Mouse (Mus musculus): ENCODE data around the gene Wipf1.
"Not testable (repeated sequence)": the region's sequence is repeated elsewhere in the genome, so short reads cannot be mapped to it uniquely, and the experiment has no call there.

Gene Wipf1

GRCm38 (mm10) chr2:73529356-73530330 is at the start of gene Wipf1:
Gene Wipf1 (minus strand): TSS chr2:73529734.
- DNase-seq (ENCODE audit: low spot score), result no peak

- DNase-seq (ENCODE audit: low spot score), result no peak
These were observed 49.6 kb upstream of the Wipf1 start for GRCm38 (mm10) chr2:73579168-73579567.

DNA sequence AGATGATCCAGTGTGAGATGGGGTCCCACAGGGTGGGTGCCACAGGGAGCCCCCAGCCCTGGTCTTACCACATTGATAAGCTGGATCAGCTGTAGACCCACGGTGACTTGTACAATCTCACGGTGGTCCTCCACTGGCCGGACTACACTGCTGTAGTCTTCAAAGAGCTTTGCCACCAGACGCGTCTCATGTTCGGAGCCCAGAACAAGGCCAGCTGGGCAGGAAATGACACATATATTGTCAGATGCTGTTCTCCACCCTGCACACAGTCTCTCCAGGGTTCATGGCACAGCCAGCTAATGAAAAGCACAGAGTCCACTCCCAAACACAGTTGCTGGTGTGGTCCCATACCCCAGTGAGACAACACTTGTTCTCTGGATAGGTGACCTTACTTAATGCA is 44.9 kb upstream of the Wipf1 start:
- no peak for DNase-seq (ENCODE audit: low spot score)

- DNase-seq (ENCODE audit: low spot score), result no peak
These were observed 44.0 kb upstream of the Wipf1 start for GRCm38 (mm10) chr2:73573556-73573955.

GRCm38 (mm10) chr2:73572539-73573372 is 43.2 kb upstream of the Wipf1 start:
- peak; percentile 85 for DNase-seq (ENCODE audit: low spot score)

DNA sequence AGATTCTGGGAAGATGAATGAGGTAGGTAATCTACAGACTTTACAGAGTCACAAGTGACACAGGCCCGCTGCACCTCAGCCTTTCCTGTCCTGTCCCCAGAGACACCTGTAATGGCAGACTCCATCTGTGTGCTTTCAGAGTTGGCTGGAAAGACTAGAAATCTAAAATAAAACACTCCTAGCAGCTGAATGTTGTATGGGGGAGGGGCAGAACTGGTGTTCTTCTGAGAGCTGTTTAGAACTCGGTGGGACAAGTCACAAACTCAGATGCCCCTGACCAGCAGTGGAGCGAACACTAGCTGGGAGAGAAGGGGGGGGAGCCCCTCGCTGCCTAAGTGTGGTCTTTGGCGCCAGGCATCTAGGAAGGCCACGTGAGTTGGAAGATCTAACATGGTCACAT is 42.4 kb upstream of the Wipf1 start:
- no peak for DNase-seq (ENCODE audit: low spot score)

DNA sequence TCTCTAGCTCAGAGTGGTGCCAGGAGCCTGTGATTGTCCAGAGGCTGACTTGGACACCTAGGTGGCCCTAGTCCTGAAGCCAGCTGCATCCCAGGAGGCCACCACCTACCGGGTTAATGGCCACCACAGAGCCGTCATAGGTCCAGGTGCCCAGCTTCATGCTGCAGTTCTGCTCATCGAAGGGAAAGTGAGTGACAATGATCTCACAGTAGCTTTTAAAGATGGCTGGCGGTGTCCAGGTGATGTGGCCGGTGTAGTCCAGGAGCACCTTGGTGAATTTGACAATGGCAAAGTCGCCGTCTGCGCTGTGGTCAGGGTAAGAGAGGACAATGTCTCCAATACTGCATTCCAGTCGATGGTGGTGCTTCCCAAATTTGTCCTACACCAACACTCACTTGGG is 41.8 kb upstream of the Wipf1 start:
- DNase-seq (ENCODE audit: low spot score), result no peak

- peak; percentile 66 for DNase-seq (ENCODE audit: low spot score)
These were observed 37.6 kb upstream of the Wipf1 start for GRCm38 (mm10) chr2:73566989-73567605.

DNA sequence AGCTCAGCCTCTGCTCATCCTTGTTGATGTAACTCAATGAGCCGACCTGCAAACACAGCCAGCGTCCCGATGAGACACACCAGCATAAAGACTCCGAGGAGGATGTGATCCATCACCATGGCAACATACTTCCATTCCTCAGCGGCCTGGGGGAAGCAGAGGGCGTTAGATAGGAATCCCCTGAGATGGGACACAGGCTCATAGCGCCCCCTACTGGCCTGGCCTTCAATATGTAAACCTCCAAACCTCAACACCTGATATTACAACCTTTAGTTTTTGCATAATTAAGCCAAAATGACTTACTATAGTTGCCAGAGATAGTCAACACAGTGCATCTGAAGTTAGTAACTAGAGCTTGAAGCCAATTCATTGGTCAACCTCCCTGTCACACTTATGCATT is 36.6 kb upstream of the Wipf1 start:
- DNase-seq (ENCODE audit: low spot score), result no peak

- no peak for DNase-seq (ENCODE audit: low spot score)
These were observed 34.2 kb upstream of the Wipf1 start for GRCm38 (mm10) chr2:73563690-73564089.

DNA sequence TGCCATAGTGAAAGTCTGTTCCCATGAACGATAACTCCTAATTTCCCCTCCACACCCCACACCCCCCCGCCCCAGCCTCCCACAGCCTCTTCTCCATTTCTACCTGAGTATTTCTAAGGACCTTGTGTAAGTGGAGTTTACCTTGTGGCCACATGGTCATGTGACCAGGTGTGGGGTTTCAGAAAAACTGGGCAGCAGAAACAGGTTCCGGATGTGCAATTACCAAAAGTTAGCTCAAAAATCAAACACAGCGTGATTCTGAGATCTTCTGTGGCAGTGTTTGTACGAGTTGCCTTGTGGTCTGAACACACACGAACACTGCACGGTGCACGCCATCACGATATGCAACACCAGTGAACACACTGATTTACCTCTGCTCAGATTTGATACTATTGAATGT is 33.1 kb upstream of the Wipf1 start:
- no peak for DNase-seq (ENCODE audit: low spot score)

DNA sequence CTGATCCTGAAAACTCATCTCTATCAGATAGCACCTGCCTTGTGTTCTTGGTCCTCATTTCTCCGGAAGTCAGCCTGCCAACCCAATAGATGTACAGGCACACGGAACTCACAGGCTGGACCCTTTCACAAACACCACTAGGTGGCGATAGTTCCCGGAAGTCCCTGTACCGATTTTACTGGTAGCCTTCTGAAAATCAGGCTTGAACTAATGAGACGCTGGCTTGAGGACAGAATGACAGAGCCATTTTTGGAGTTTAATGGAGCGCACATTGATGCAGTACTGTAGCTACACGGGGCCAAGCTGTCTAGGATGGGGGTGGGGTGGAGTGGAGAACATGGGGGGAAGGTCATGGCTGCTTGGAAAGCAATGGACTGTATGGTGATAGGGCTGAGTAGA is 32.1 kb upstream of the Wipf1 start:
- no peak for DNase-seq (ENCODE audit: low spot score)

DNA sequence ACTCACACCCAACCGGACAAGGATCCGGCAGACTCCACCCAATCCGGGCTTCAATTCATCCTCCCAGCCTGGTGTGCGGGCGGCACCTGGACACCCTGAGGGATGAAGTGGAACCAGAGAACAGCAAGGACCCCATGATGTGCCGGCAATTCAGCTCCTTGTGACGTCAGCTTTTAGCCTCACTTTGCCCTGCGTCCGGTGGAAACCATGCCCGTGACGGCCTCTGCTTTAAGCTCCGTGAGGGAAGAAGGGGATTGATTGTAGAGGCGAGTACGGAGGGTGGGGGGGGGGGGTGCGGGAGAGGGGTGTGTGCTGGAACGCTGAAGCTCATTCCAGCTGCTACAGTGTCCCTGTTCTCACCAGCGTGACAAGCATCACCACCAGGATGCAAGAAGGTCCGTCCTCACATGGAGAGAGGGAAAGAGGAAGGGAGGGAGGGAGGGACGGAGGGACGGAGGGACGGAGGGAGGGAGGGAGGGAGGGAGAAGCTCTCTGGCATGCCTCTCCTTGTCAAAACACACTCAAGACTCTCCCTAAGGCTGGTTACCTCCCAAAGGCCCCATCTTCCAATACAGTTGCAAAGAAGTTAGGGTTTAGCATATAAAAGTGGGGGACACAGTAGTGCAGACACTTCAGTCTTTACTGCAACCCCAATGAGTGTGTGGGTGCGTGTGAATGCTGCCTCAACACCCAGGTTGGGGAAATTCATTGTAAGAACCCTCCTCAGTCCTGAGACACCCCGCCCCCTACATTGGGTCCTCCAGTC is 31.5 kb upstream of the Wipf1 start:
- DNase-seq (ENCODE audit: low spot score), result no peak

DNA sequence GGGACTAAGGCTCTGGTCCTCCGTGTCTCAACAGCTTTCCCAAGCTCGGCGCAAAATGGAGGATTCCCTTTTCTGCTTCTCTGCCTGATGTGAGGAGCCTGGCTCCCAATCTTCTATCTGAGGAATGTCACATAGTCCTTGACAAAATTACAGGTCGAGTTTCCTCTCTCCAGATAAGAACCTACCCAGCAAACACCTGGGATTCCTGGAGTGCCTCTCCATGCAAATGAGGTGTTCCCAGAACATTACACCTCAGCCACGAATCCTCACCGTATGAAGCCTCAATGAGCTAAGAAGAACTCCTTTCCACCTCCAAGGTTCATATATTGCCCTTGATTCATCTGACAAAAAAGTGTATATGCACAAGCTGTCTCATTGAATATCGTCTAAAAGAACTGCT is 30.9 kb upstream of the Wipf1 start:
- DNase-seq (ENCODE audit: low spot score), result no peak

GRCm38 (mm10) chr2:73557956-73558355 is 28.4 kb upstream of the Wipf1 start:
- DNase-seq (ENCODE audit: low spot score), result no peak

GRCm38 (mm10) chr2:73557061-73557460 is 27.5 kb upstream of the Wipf1 start:
- DNase-seq (ENCODE audit: low spot score), result not testable (repeated sequence)

DNA sequence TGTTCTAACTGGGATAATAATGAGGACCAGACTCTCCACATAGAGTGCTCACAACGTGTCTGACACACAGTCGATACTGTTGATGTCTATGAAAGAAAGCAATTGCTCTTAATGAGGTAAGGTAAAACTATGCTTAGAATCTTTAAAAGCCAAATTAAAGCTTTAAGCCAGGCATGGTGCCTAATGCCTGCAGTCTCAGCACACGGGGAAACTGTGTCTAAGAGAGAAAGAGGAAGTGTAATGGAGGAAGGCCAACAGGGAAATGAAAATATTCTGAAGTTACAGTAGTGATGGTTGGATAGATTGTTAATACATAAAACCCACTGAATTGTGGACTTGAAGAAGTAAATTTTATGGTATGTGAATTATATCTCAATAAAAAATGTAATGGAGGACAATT is 24.9 kb upstream of the Wipf1 start:
- DNase-seq (ENCODE audit: low spot score), result no peak

DNA sequence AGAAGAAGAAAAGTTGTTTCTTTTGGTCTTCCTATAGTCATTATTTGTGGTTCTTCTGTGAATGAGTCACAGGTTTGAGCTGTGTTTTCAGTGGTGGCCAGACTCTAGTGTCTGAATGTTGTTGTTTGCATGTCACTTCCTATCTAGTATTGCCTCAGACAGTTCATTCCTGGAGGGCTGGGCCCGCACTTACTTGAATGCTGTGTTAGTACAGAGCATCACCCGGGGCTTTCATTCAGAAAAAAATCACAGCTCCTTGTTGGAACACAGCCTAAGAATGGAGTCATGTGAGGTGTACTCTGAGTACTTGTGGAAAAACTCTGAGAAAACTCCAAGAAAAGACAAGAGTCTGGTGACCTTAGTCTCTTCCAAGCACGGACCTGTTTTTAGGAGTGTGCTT is 23.4 kb upstream of the Wipf1 start:
- no peak for DNase-seq (ENCODE audit: low spot score)

DNA sequence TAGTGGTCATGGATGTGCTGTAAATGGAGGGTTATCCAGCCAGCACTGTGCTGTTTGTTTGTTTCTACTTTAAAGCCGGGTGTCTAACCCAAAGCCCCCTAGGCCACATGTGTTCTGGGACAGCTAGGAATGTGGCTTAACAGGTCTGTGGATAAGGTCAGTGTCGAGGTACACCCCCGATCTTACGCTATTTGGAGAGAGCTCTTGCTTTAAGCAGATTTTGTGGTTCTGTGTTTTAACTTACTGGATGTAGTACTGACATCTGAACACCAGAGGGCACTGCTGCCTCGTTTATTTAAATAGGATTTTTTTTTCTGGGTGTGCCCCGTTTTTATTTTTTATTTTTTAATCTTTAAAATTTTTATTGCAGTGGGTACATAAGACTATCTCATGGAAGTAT is 21.2 kb upstream of the Wipf1 start:
- no peak for DNase-seq (ENCODE audit: low spot score)

DNA sequence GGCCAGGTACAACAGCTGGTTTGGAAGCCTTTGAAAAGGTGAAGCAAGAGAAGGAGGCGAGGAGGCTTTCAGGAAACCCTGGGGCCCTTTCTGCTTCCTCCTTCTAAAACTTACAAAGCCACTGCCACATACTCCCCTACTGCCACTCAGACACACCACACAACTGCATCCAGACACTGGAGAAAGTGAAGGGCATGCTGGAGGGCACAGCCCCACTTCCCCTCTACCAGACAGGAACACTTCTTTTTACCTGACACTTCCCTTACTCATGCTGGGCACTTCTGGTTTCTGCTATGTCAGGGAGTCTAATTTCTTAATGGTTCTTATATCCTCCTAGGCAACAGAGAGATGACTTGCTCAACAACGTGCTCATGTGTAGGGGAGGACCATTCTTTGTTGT is 19.0 kb upstream of the Wipf1 start:
- no peak for DNase-seq (ENCODE audit: low spot score)

GRCm38 (mm10) chr2:73547256-73547655 is 17.7 kb upstream of the Wipf1 start:
- no peak for DNase-seq (ENCODE audit: low spot score)

GRCm38 (mm10) chr2:73545556-73545955 is 16.0 kb upstream of the Wipf1 start:
- no peak for DNase-seq (ENCODE audit: low spot score)

Data from layer of hippocampus, adult 9-10 months (tissue).